Mouse (Mus musculus) forebrain, embryonic 14.5 days (tissue): ENCODE measurements around the gene Fto. TPM values are rescaled to one million over a fixed set of nuclear protein-coding genes. Genes with fewer than 3 reads are reported as not detected.

Experiments
- ATAC-seq: fragments of 200-750 bp; cut with Nextera tagmentation; 2 replicates; pipeline ENCODE4 v1.8.0; 2017; ENCODE audit warnings: mild to moderate bottlenecking, moderate library complexity
- DNase-seq: peaks from one replicate; pipeline ENCODE4 v3.0.0-alpha.2; 2015; ENCODE audit warnings: low spot score
- H3K27ac ChIP-seq: fragments of 300-500 bp; sonication (generic); 2 replicates; pipeline ENCODE4 v1.5.1; 2014; ENCODE audit warnings: low read depth, mild to moderate bottlenecking, control low read depth, low read length, moderate library complexity
- H3K27me3 ChIP-seq: fragments of 300-500 bp; sonication (generic); replicated peaks from 2 replicates; pipeline ENCODE4 v1.6.1; 2014; ENCODE audit warnings: low read length, control low read depth, mixed read lengths; ENCODE audit not compliant: control insufficient read depth, insufficient read depth
- H3K36me3 ChIP-seq: fragments of 300-500 bp; sonication (generic); 2 replicates; pipeline ENCODE4 v1.6.1; 2014; ENCODE audit warnings: low read length, control low read depth; ENCODE audit not compliant: control insufficient read depth, insufficient read depth
- H3K4me1 ChIP-seq: fragments of 300-500 bp; sonication (generic); 2 replicates; pipeline ENCODE4 v1.6.1; 2014; ENCODE audit warnings: antibody characterized with exemption, low read length, control low read depth; ENCODE audit not compliant: control insufficient read depth, insufficient read depth
- H3K4me2 ChIP-seq: fragments of 300-500 bp; sonication (generic); 2 replicates; pipeline ENCODE4 v1.6.1; 2014; ENCODE audit warnings: mild to moderate bottlenecking, control low read depth, low read length
- H3K4me3 ChIP-seq: fragments of 300-500 bp; sonication (generic); 2 replicates; pipeline ENCODE4 v1.5.1; 2014; ENCODE audit warnings: low read depth, low read length, control low read depth
- H3K9ac ChIP-seq: fragments of 300-500 bp; sonication (generic); 2 replicates; pipeline ENCODE4 v1.6.1; 2014; ENCODE audit warnings: mild to moderate bottlenecking, low read length, control low read depth, moderate library complexity
- H3K9me3 ChIP-seq: fragments of 300-500 bp; sonication (generic); replicated peaks from 2 replicates; pipeline ENCODE4 v1.6.1; 2016; ENCODE audit warnings: low read length, control low read depth, mixed read lengths; ENCODE audit not compliant: control insufficient read depth
- WGBS: fragments of 180-500 bp; shearing (Covaris S2); extraction: QIAGEN DNeasy Blood & Tissue Kit; methylation state at CpG from one replicate; pipeline ENCODE4 v1.1.7; 2014; 5-methylcytosine and 5-hydroxymethylcytosine counted together
- polyA plus RNA-seq: library from polyadenylated mRNA; unstranded; fragments of >200 nt; fragmentation: Nextera tagmentation; extraction: Ambion mirVana; gene quantifications from 2 replicates; pipeline ENCODE4 v1.2.1, GENCODE M21; 2014

Fto gene
- polyA plus RNA-seq, 1 experiment from 2014 or later = 103 TPM

GRCm38 (mm10) chr8:91347595-91347994 lies 34.3 kb downstream of the Fto start:
- H3K27ac ChIP-seq = no peak overlapping the region
- 83% methylated on average over 6 of the region's 6 CpGs for WGBS
- peaks cover 7% of the 10 kb centered on the region; the same call in 1 of the 2 replicates for H3K4me1 ChIP-seq
- H3K4me2 ChIP-seq = no peak overlapping the region
- no peaks in the 10 kb centered on the region for H3K36me3 ChIP-seq
- no peaks in the 10 kb centered on the region for H3K9me3 ChIP-seq
- DNase-seq = no peak
- no peak overlapping the region for H3K9ac ChIP-seq
- no peak overlapping the region for H3K4me3 ChIP-seq
- H3K27me3 ChIP-seq = no peaks in the 10 kb centered on the region
- ATAC-seq = no peak

- no peak for ATAC-seq
- H3K4me3 ChIP-seq = no peak overlapping the region
- H3K4me2 ChIP-seq = no peak overlapping the region
- H3K36me3 ChIP-seq = no peaks in the 10 kb centered on the region
- 94% methylated on average over 7 of the region's 7 CpGs for WGBS
- no peaks in the 10 kb centered on the region for H3K27me3 ChIP-seq
- no peak for DNase-seq
- no peaks in the 10 kb centered on the region for H3K9me3 ChIP-seq
- peaks cover 10% of the 10 kb centered on the region; the same call in 1 of the 2 replicates for H3K4me1 ChIP-seq
- no peak overlapping the region for H3K9ac ChIP-seq
- no peak overlapping the region for H3K27ac ChIP-seq
These were observed 36.5 kb downstream of the Fto start for GRCm38 (mm10) chr8:91349816-91350215.

- no peaks in the 10 kb centered on the region for H3K27me3 ChIP-seq
- DNase-seq (no peak), ATAC-seq (no peak)
- no peak overlapping the region for H3K9ac ChIP-seq
- H3K36me3 ChIP-seq = no peaks in the 10 kb centered on the region
- H3K9me3 ChIP-seq = no peaks in the 10 kb centered on the region
- peaks cover 18% of the 10 kb centered on the region; the same call in 1 of the 2 replicates for H3K4me1 ChIP-seq
- 62% methylated on average over 7 of the region's 7 CpGs for WGBS
- no peak overlapping the region for H3K4me3 ChIP-seq
- H3K27ac ChIP-seq = no peak overlapping the region
- H3K4me2 ChIP-seq = no peak overlapping the region
These were observed 37.3 kb downstream of the Fto start for GRCm38 (mm10) chr8:91350628-91351027.

- Histone ChIP-seq H3K9ac (no peak overlapping the region), H3K9me3 (no peaks in the 10 kb centered on the region), H3K4me3 (no peak overlapping the region), H3K36me3 (no peaks in the 10 kb centered on the region), H3K27me3 (no peaks in the 10 kb centered on the region), H3K27ac (no peak overlapping the region), H3K4me1 (peaks cover 24% of the 10 kb centered on the region; the same call in 1 of the 2 replicates), H3K4me2 (no peak overlapping the region)
- ATAC-seq (no peak), DNase-seq (no peak)
- 88% methylated on average over 3 of the region's 3 CpGs for WGBS
These were observed 39.3 kb downstream of the Fto start for GRCm38 (mm10) chr8:91352598-91352997.

GRCm38 (mm10) chr8:91353062-91353461 lies 39.7 kb downstream of the Fto start:
- DNase-seq (no peak), ATAC-seq (no peak)
- H3K4me1 ChIP-seq = peaks cover 24% of the 10 kb centered on the region; the same call in 1 of the 2 replicates
- no peaks in the 10 kb centered on the region for H3K36me3 ChIP-seq
- no peak overlapping the region for H3K27ac ChIP-seq
- H3K4me2 ChIP-seq = no peak overlapping the region
- H3K4me3 ChIP-seq = no peak overlapping the region
- H3K9ac ChIP-seq = no peak overlapping the region
- WGBS = 83% methylated on average over 5 of the region's 5 CpGs
- H3K27me3 ChIP-seq = no peaks in the 10 kb centered on the region
- H3K9me3 ChIP-seq = no peaks in the 10 kb centered on the region

GRCm38 (mm10) chr8:91353907-91354306 lies 40.6 kb downstream of the Fto start:
- peaks cover 24% of the 10 kb centered on the region; the same call in 1 of the 2 replicates for H3K4me1 ChIP-seq
- no peak for DNase-seq
- H3K4me3 ChIP-seq = no peak overlapping the region
- H3K9ac ChIP-seq = no peak overlapping the region
- no peaks in the 10 kb centered on the region for H3K9me3 ChIP-seq
- no peak for ATAC-seq
- H3K27ac ChIP-seq = no peak overlapping the region
- H3K36me3 ChIP-seq = no peaks in the 10 kb centered on the region
- H3K27me3 ChIP-seq = no peaks in the 10 kb centered on the region
- H3K4me2 ChIP-seq = no peak overlapping the region
- 94% methylated on average over 4 of the region's 4 CpGs for WGBS

- Histone ChIP-seq H3K27me3 (no peaks in the 10 kb centered on the region), H3K4me3 (no peak overlapping the region), H3K9ac (peak overlapping the region; percentile 1; the same call in 1 of the 2 replicates), H3K4me2 (peak overlapping the region; percentile 22; the same call in 1 of the 2 replicates), H3K9me3 (no peaks in the 10 kb centered on the region), H3K27ac (peak overlapping the region; percentile 59), H3K4me1 (peaks cover 23% of the 10 kb centered on the region; the same call in 1 of the 2 replicates), H3K36me3 (no peaks in the 10 kb centered on the region)
- WGBS = 35% methylated on average over 10 of the region's 10 CpGs
- ATAC-seq (peak; percentile 70), DNase-seq (peak; percentile 53)
These were observed 42.1 kb downstream of the Fto start for GRCm38 (mm10) chr8:91355301-91355905.

GRCm38 (mm10) chr8:91355956-91356699 lies 42.8 kb downstream of the Fto start:
- H3K27ac ChIP-seq = peak overlapping the region; percentile 59; the same call in 1 of the 2 replicates
- no peak overlapping the region for H3K9ac ChIP-seq
- WGBS = 57% methylated on average over 11 of the region's 11 CpGs
- no peaks in the 10 kb centered on the region for H3K9me3 ChIP-seq
- H3K4me1 ChIP-seq = peaks cover 17% of the 10 kb centered on the region; the same call in 1 of the 2 replicates
- no peak overlapping the region for H3K4me3 ChIP-seq
- H3K27me3 ChIP-seq = no peaks in the 10 kb centered on the region
- peak; percentile 85 for ATAC-seq
- peak; percentile 71 for DNase-seq
- H3K4me2 ChIP-seq = peak overlapping the region; percentile 22; the same call in 1 of the 2 replicates
- H3K36me3 ChIP-seq = no peaks in the 10 kb centered on the region
